Mouse (Mus musculus): ENCODE measurements around the gene Ugt8a. TPM values are rescaled to one million over a fixed set of nuclear protein-coding genes. Genes with fewer than 3 reads are reported as not detected.
A peak's percentile ranks its signal among the peaks of the same experiment; 100 is the strongest.

Ugt8a gene
- polyA plus RNA-seq, 1 experiment from 2014 or later = 2.1 TPM

- WGBS = 61% methylated on average over 2 of the region's 2 CpGs
- Histone ChIP-seq H3K27me3 (ENCODE audit: control insufficient read depth, insufficient read depth, low read length) (no peaks in the 10 kb centered on the region), H3K27ac (replicated peaks; ENCODE audit: low read depth, low read length) (no peak overlapping the region), H3K4me2 (ENCODE audit: low read depth, low read length) (no peak overlapping the region), H3K4me1 (ENCODE audit: control insufficient read depth, insufficient read depth, low read length) (no peaks in the 10 kb centered on the region), H3K36me3 (replicated peaks; ENCODE audit: control insufficient read depth, insufficient read depth, low read depth, low read length) (no peaks in the 10 kb centered on the region), H3K4me3 (ENCODE audit: low read depth, low read length) (no peak overlapping the region), H3K9ac (replicated peaks; ENCODE audit: low read length) (no peak overlapping the region), H3K9me3 (replicated peaks; ENCODE audit: control insufficient read depth, low read length) (no peaks in the 10 kb centered on the region)
- no peak for ATAC-seq (replicated peaks; ENCODE audit: insufficient number of reproducible peaks, low FRiP score, low TSS enrichment, low read depth)
- DNase-seq (ENCODE audit: low spot score) = no peak
Observed at GRCm38 (mm10) chr3:125887109-125887508, 51.3 kb downstream of the Ugt8a start.

GRCm38 (mm10) chr3:125884879-125885278, 53.5 kb downstream of the Ugt8a start:
- Histone ChIP-seq H3K4me3 (ENCODE audit: low read depth, low read length) (no peak overlapping the region), H3K36me3 (replicated peaks; ENCODE audit: control insufficient read depth, insufficient read depth, low read depth, low read length) (no peaks in the 10 kb centered on the region), H3K9ac (replicated peaks; ENCODE audit: low read length) (no peak overlapping the region), H3K4me1 (ENCODE audit: control insufficient read depth, insufficient read depth, low read length) (no peaks in the 10 kb centered on the region), H3K9me3 (replicated peaks; ENCODE audit: control insufficient read depth, low read length) (no peaks in the 10 kb centered on the region), H3K27me3 (ENCODE audit: control insufficient read depth, insufficient read depth, low read length) (no peaks in the 10 kb centered on the region), H3K4me2 (ENCODE audit: low read depth, low read length) (no peak overlapping the region), H3K27ac (replicated peaks; ENCODE audit: low read depth, low read length) (no peak overlapping the region)
- 86% methylated on average over 2 of the region's 2 CpGs for WGBS
- ATAC-seq (replicated peaks; ENCODE audit: insufficient number of reproducible peaks, low FRiP score, low TSS enrichment, low read depth) = no peak
- DNase-seq (ENCODE audit: low spot score) = no peak

- no peaks in the 10 kb centered on the region for H3K9me3 ChIP-seq (replicated peaks; ENCODE audit: control insufficient read depth, low read length)
- WGBS = 60% methylated on average over 2 of the region's 2 CpGs
- no peak overlapping the region for H3K9ac ChIP-seq (replicated peaks; ENCODE audit: low read length)
- H3K4me3 ChIP-seq (ENCODE audit: low read depth, low read length) = no peak overlapping the region
- H3K27me3 ChIP-seq (ENCODE audit: control insufficient read depth, insufficient read depth, low read length) = no peaks in the 10 kb centered on the region
- no peak overlapping the region for H3K4me2 ChIP-seq (ENCODE audit: low read depth, low read length)
- no peaks in the 10 kb centered on the region for H3K36me3 ChIP-seq (replicated peaks; ENCODE audit: control insufficient read depth, insufficient read depth, low read depth, low read length)
- H3K27ac ChIP-seq (replicated peaks; ENCODE audit: low read depth, low read length) = no peak overlapping the region
- DNase-seq (ENCODE audit: low spot score) (no peak), ATAC-seq (replicated peaks; ENCODE audit: insufficient number of reproducible peaks, low FRiP score, low TSS enrichment, low read depth) (no peak)
- no peaks in the 10 kb centered on the region for H3K4me1 ChIP-seq (ENCODE audit: control insufficient read depth, insufficient read depth, low read length)
Observed at GRCm38 (mm10) chr3:125884423-125884822, 54.0 kb downstream of the Ugt8a start.

GRCm38 (mm10) chr3:125883009-125883408, 55.4 kb downstream of the Ugt8a start:
- no peaks in the 10 kb centered on the region for H3K36me3 ChIP-seq (replicated peaks; ENCODE audit: control insufficient read depth, insufficient read depth, low read depth, low read length)
- no peak overlapping the region for H3K4me3 ChIP-seq (ENCODE audit: low read depth, low read length)
- H3K4me2 ChIP-seq (ENCODE audit: low read depth, low read length) = no peak overlapping the region
- no peak; the same call in 1 of the 2 replicates for ATAC-seq (replicated peaks; ENCODE audit: insufficient number of reproducible peaks, low FRiP score, low TSS enrichment, low read depth)
- H3K4me1 ChIP-seq (ENCODE audit: control insufficient read depth, insufficient read depth, low read length) = no peaks in the 10 kb centered on the region
- no peaks in the 10 kb centered on the region for H3K27me3 ChIP-seq (ENCODE audit: control insufficient read depth, insufficient read depth, low read length)
- DNase-seq (ENCODE audit: low spot score) = no peak
- no peak overlapping the region for H3K27ac ChIP-seq (replicated peaks; ENCODE audit: low read depth, low read length)
- H3K9ac ChIP-seq (replicated peaks; ENCODE audit: low read length) = no peak overlapping the region
- H3K9me3 ChIP-seq (replicated peaks; ENCODE audit: control insufficient read depth, low read length) = no peaks in the 10 kb centered on the region

- ATAC-seq (replicated peaks; ENCODE audit: insufficient number of reproducible peaks, low FRiP score, low TSS enrichment, low read depth) (no peak), DNase-seq (ENCODE audit: low spot score) (peak; percentile 28)
- no peak overlapping the region for H3K4me3 ChIP-seq (ENCODE audit: low read depth, low read length)
- no peaks in the 10 kb centered on the region for H3K27me3 ChIP-seq (ENCODE audit: control insufficient read depth, insufficient read depth, low read length)
- no peaks in the 10 kb centered on the region for H3K36me3 ChIP-seq (replicated peaks; ENCODE audit: control insufficient read depth, insufficient read depth, low read depth, low read length)
- H3K27ac ChIP-seq (replicated peaks; ENCODE audit: low read depth, low read length) = no peak overlapping the region
- H3K9ac ChIP-seq (replicated peaks; ENCODE audit: low read length) = no peak overlapping the region
- H3K4me1 ChIP-seq (ENCODE audit: control insufficient read depth, insufficient read depth, low read length) = no peaks in the 10 kb centered on the region
- no peaks in the 10 kb centered on the region for H3K9me3 ChIP-seq (replicated peaks; ENCODE audit: control insufficient read depth, low read length)
- no peak overlapping the region for H3K4me2 ChIP-seq (ENCODE audit: low read depth, low read length)
Observed at GRCm38 (mm10) chr3:125881835-125882234, 56.6 kb downstream of the Ugt8a start.

GRCm38 (mm10) chr3:125874371-125874770, 64.0 kb downstream of the Ugt8a start:
- H3K4me3 ChIP-seq (ENCODE audit: low read depth, low read length) = no peak overlapping the region
- DNase-seq (ENCODE audit: low spot score) (no peak), ATAC-seq (replicated peaks; ENCODE audit: insufficient number of reproducible peaks, low FRiP score, low TSS enrichment, low read depth) (no peak)
- no peak overlapping the region for H3K4me2 ChIP-seq (ENCODE audit: low read depth, low read length)
- H3K4me1 ChIP-seq (ENCODE audit: control insufficient read depth, insufficient read depth, low read length) = no peaks in the 10 kb centered on the region
- H3K36me3 ChIP-seq (replicated peaks; ENCODE audit: control insufficient read depth, insufficient read depth, low read depth, low read length) = no peaks in the 10 kb centered on the region
- no peaks in the 10 kb centered on the region for H3K9me3 ChIP-seq (replicated peaks; ENCODE audit: control insufficient read depth, low read length)
- no peak overlapping the region for H3K27ac ChIP-seq (replicated peaks; ENCODE audit: low read depth, low read length)
- 89% methylated on average over 4 of the region's 4 CpGs for WGBS
- no peak overlapping the region for H3K9ac ChIP-seq (replicated peaks; ENCODE audit: low read length)
- no peaks in the 10 kb centered on the region for H3K27me3 ChIP-seq (ENCODE audit: control insufficient read depth, insufficient read depth, low read length)

- H3K27ac ChIP-seq (replicated peaks; ENCODE audit: low read depth, low read length) = no peak overlapping the region
- no peaks in the 10 kb centered on the region for H3K36me3 ChIP-seq (replicated peaks; ENCODE audit: control insufficient read depth, insufficient read depth, low read depth, low read length)
- H3K9ac ChIP-seq (replicated peaks; ENCODE audit: low read length) = no peak overlapping the region
- no peak overlapping the region for H3K4me3 ChIP-seq (ENCODE audit: low read depth, low read length)
- H3K4me1 ChIP-seq (ENCODE audit: control insufficient read depth, insufficient read depth, low read length) = no peaks in the 10 kb centered on the region
- 93% methylated on average over 4 of the region's 4 CpGs for WGBS
- no peaks in the 10 kb centered on the region for H3K9me3 ChIP-seq (replicated peaks; ENCODE audit: control insufficient read depth, low read length)
- DNase-seq (ENCODE audit: low spot score) (no peak), ATAC-seq (replicated peaks; ENCODE audit: insufficient number of reproducible peaks, low FRiP score, low TSS enrichment, low read depth) (no peak)
- no peaks in the 10 kb centered on the region for H3K27me3 ChIP-seq (ENCODE audit: control insufficient read depth, insufficient read depth, low read length)
- no peak overlapping the region for H3K4me2 ChIP-seq (ENCODE audit: low read depth, low read length)
Observed at GRCm38 (mm10) chr3:125869873-125870272, 68.5 kb downstream of the Ugt8a start.

GRCm38 (mm10) chr3:125861601-125862000, 76.8 kb downstream of the Ugt8a start:
- no peak overlapping the region for H3K27ac ChIP-seq (replicated peaks; ENCODE audit: low read depth, low read length)
- ATAC-seq (replicated peaks; ENCODE audit: insufficient number of reproducible peaks, low FRiP score, low TSS enrichment, low read depth) (no peak), DNase-seq (ENCODE audit: low spot score) (no peak)
- no peak overlapping the region for H3K9ac ChIP-seq (replicated peaks; ENCODE audit: low read length)
- no peaks in the 10 kb centered on the region for H3K9me3 ChIP-seq (replicated peaks; ENCODE audit: control insufficient read depth, low read length)
- no peak overlapping the region for H3K4me3 ChIP-seq (ENCODE audit: low read depth, low read length)
- no peaks in the 10 kb centered on the region for H3K36me3 ChIP-seq (replicated peaks; ENCODE audit: control insufficient read depth, insufficient read depth, low read depth, low read length)
- no peak overlapping the region for H3K4me2 ChIP-seq (ENCODE audit: low read depth, low read length)
- no peaks in the 10 kb centered on the region for H3K27me3 ChIP-seq (ENCODE audit: control insufficient read depth, insufficient read depth, low read length)
- WGBS = 86% methylated on average over 3 of the region's 3 CpGs
- no peaks in the 10 kb centered on the region for H3K4me1 ChIP-seq (ENCODE audit: control insufficient read depth, insufficient read depth, low read length)
